Mouse (Mus musculus): ENCODE results near the gene Use1. TPM values are rescaled to one million over a fixed set of nuclear protein-coding genes. Genes with fewer than 3 reads are reported as not detected.

Use1 gene
- polyA plus RNA-seq, 1 experiment from 2014 or later, result 83.2 TPM

GRCm38 (mm10) chr8:71401454-71401853, 34.8 kb downstream of the Use1 start:
- DNase-seq (no peak), ATAC-seq (ENCODE audit: insufficient read depth) (no peak)
- H3K9ac ChIP-seq, result no peak overlapping the region
- no peak overlapping the region for H3K4me2 ChIP-seq
- no peaks in the 10 kb centered on the region for H3K9me3 ChIP-seq (ENCODE audit: low read depth, low read length)
- no peak for TF ChIP-seq CTCF (IDR thresholded peaks at IDR 0.05; ENCODE audit: low read depth)
- no peaks in the 10 kb centered on the region for H3K27me3 ChIP-seq (ENCODE audit: insufficient read depth, low read length)
- H3K27ac ChIP-seq (ENCODE audit: low read depth), result no peak overlapping the region
- no peak overlapping the region for H3K4me3 ChIP-seq (ENCODE audit: low read depth, low read length)
- peaks cover 15% of the 10 kb centered on the region for H3K36me3 ChIP-seq (ENCODE audit: insufficient read depth)
- peaks cover 3% of the 10 kb centered on the region; the same call in 1 of the 2 replicates for H3K4me1 ChIP-seq (ENCODE audit: insufficient read depth)

GRCm38 (mm10) chr8:71402446-71402964, 35.9 kb downstream of the Use1 start:
- DNase-seq (no peak), ATAC-seq (ENCODE audit: insufficient read depth) (no peak)
- no peak overlapping the region for H3K4me3 ChIP-seq (ENCODE audit: low read depth, low read length)
- no peak overlapping the region for H3K4me2 ChIP-seq
- no peak overlapping the region for H3K9ac ChIP-seq
- no peak overlapping the region for H3K27ac ChIP-seq (ENCODE audit: low read depth)
- peaks cover 2% of the 10 kb centered on the region; the same call in 1 of the 2 replicates for H3K4me1 ChIP-seq (ENCODE audit: insufficient read depth)
- H3K9me3 ChIP-seq (ENCODE audit: low read depth, low read length), result no peaks in the 10 kb centered on the region
- WGBS, result 78% methylated on average over 9 of the region's 9 CpGs
- no peak for TF ChIP-seq CTCF (IDR thresholded peaks at IDR 0.05; ENCODE audit: low read depth)
- no peaks in the 10 kb centered on the region for H3K27me3 ChIP-seq (ENCODE audit: insufficient read depth, low read length)
- H3K36me3 ChIP-seq (ENCODE audit: insufficient read depth), result peaks cover 22% of the 10 kb centered on the region

- Histone ChIP-seq H3K27ac (ENCODE audit: low read depth) (no peak overlapping the region), H3K9me3 (ENCODE audit: low read depth, low read length) (no peaks in the 10 kb centered on the region), H3K36me3 (ENCODE audit: insufficient read depth) (peaks cover 28% of the 10 kb centered on the region), H3K4me3 (ENCODE audit: low read depth, low read length) (no peak overlapping the region), H3K27me3 (ENCODE audit: insufficient read depth, low read length) (no peaks in the 10 kb centered on the region), H3K4me2 (no peak overlapping the region), H3K9ac (no peak overlapping the region), H3K4me1 (ENCODE audit: insufficient read depth) (no peaks in the 10 kb centered on the region)
- 45% methylated on average over 6 of the region's 6 CpGs for WGBS
- no peak for TF ChIP-seq CTCF (IDR thresholded peaks at IDR 0.05; ENCODE audit: low read depth)
- DNase-seq (no peak), ATAC-seq (ENCODE audit: insufficient read depth) (no peak)
These were observed 36.6 kb downstream of the Use1 start for GRCm38 (mm10) chr8:71403107-71403885.

- H3K36me3 ChIP-seq (ENCODE audit: insufficient read depth), result peaks cover 29% of the 10 kb centered on the region
These were observed 37.4 kb downstream of the Use1 start for GRCm38 (mm10) chr8:71404011-71404410.

GRCm38 (mm10) chr8:71404951-71405351, 38.3 kb downstream of the Use1 start:
- no peak for DNase-seq
- Histone ChIP-seq H3K9ac (peak overlapping the region; percentile 79), H3K36me3 (ENCODE audit: insufficient read depth) (peaks cover 35% of the 10 kb centered on the region), H3K4me1 (ENCODE audit: insufficient read depth) (no peaks in the 10 kb centered on the region), H3K27me3 (ENCODE audit: insufficient read depth, low read length) (no peaks in the 10 kb centered on the region), H3K27ac (ENCODE audit: low read depth) (no peak overlapping the region), H3K4me3 (ENCODE audit: low read depth, low read length) (peak overlapping the region; percentile 78; the same call in 1 of the 2 replicates), H3K4me2 (peak overlapping the region; percentile 88), H3K9me3 (ENCODE audit: low read depth, low read length) (no peaks in the 10 kb centered on the region)
- WGBS, result 87% methylated on average over 9 of the region's 9 CpGs
- no peak for TF ChIP-seq CTCF (IDR thresholded peaks at IDR 0.05; ENCODE audit: low read depth)
- ATAC-seq (ENCODE audit: insufficient read depth), result no peak

More at GRCm38 (mm10) chr8:71404011-71404410, 37.4 kb downstream of the Use1 start:
- Histone ChIP-seq H3K27ac (ENCODE audit: low read depth) (no peak overlapping the region), H3K9ac (no peak overlapping the region), H3K4me2 (no peak overlapping the region), H3K9me3 (ENCODE audit: low read depth, low read length) (no peaks in the 10 kb centered on the region), H3K4me1 (ENCODE audit: insufficient read depth) (no peaks in the 10 kb centered on the region), H3K4me3 (ENCODE audit: low read depth, low read length) (no peak overlapping the region), H3K27me3 (ENCODE audit: insufficient read depth, low read length) (no peaks in the 10 kb centered on the region)
- 89% methylated on average over 8 of the region's 8 CpGs for WGBS
- ATAC-seq (ENCODE audit: insufficient read depth) (no peak), DNase-seq (no peak)
- TF ChIP-seq CTCF (IDR thresholded peaks at IDR 0.05; ENCODE audit: low read depth), result no peak

GRCm38 (mm10) chr8:71405401-71406098, 38.9 kb downstream of the Use1 start, which contains the start of gene Ankle1:
TSS of gene Ankle1 (plus strand) at chr8:71406010.
- H3K36me3 ChIP-seq (ENCODE audit: insufficient read depth), result peaks cover 36% of the 10 kb centered on the region
- peak within 1 kb of the TSS; percentile 78 for H3K4me3 ChIP-seq (ENCODE audit: low read depth, low read length)
- peak; percentile 99 for DNase-seq
- H3K4me2 ChIP-seq, result peak within 1 kb of the TSS; percentile 88
- H3K27ac ChIP-seq (ENCODE audit: low read depth), result peak within 1 kb of the TSS; percentile 46
- H3K4me1 ChIP-seq (ENCODE audit: insufficient read depth), result no peaks in the 10 kb centered on the region
- H3K9ac ChIP-seq, result peak within 1 kb of the TSS; percentile 79
- no peaks in the 10 kb centered on the region for H3K27me3 ChIP-seq (ENCODE audit: insufficient read depth, low read length)
- 15% methylated on average over 33 of the region's 33 CpGs for WGBS
- H3K9me3 ChIP-seq (ENCODE audit: low read depth, low read length), result no peaks in the 10 kb centered on the region
- peak; percentile 93 for ATAC-seq (ENCODE audit: insufficient read depth)
- TF ChIP-seq CTCF (IDR thresholded peaks at IDR 0.05; ENCODE audit: low read depth), result peak; percentile 93
